Mouse (Mus musculus) lung, postnatal 10 days (tissue): Measurements from ENCODE around the gene Gcdh.
"Not testable (repeated sequence)": the region's sequence is repeated elsewhere in the genome, so short reads cannot be mapped to it uniquely, and the experiment has no call there.

ENCODE experiments used
- DNase-seq: peaks from one replicate; pipeline ENCODE4 v3.0.0; 2021

Gene Gcdh

GRCm38 (mm10) chr8:84909949-84910348, 16.2 kb upstream of the Gcdh start:
- no peak for DNase-seq

- no peak for DNase-seq
Measured at GRCm38 (mm10) chr8:84909162-84909767, 15.5 kb upstream of the Gcdh start.

GRCm38 (mm10) chr8:84908421-84909161, 14.9 kb upstream of the Gcdh start, which contains the start of gene Dnase2a:
Dnase2a (plus strand) TSS chr8:84908560.
- peak; percentile 99 for DNase-seq

- DNase-seq: not testable (repeated sequence)
Measured at GRCm38 (mm10) chr8:84907979-84908378, 14.3 kb upstream of the Gcdh start.

- DNase-seq: no peak
Measured at GRCm38 (mm10) chr8:84907493-84907892, 13.8 kb upstream of the Gcdh start.

- DNase-seq: no peak
Measured at GRCm38 (mm10) chr8:84907037-84907436, 13.3 kb upstream of the Gcdh start.

- no peak for DNase-seq
Measured at GRCm38 (mm10) chr8:84904351-84904750, 10.6 kb upstream of the Gcdh start.

- DNase-seq: peak; percentile 95
Measured at GRCm38 (mm10) chr8:84902920-84903661, 9.4 kb upstream of the Gcdh start.

GRCm38 (mm10) chr8:84902367-84902919, 8.7 kb upstream of the Gcdh start:
- DNase-seq: no peak

- no peak for DNase-seq
Measured at GRCm38 (mm10) chr8:84901752-84902151, 8.0 kb upstream of the Gcdh start, which contains the start of gene Klf1. Klf1 (plus strand) TSS chr8:84901928.

GRCm38 (mm10) chr8:84901071-84901470, 7.3 kb upstream of the Gcdh start:
- DNase-seq: no peak

GRCm38 (mm10) chr8:84895963-84896362, 2.2 kb upstream of the Gcdh start:
- no peak for DNase-seq

GRCm38 (mm10) chr8:84892993-84893708, 570 bp downstream of the Gcdh start:
- peak; percentile 23 for DNase-seq

- DNase-seq: no peak
Measured at GRCm38 (mm10) chr8:84889141-84889540, 4.6 kb downstream of the Gcdh start.

- no peak for DNase-seq
Measured at GRCm38 (mm10) chr8:84888280-84888679, 5.4 kb downstream of the Gcdh start.

- DNase-seq: no peak
Measured at GRCm38 (mm10) chr8:84884728-84885127, 9.0 kb downstream of the Gcdh start.

GRCm38 (mm10) chr8:84878915-84879314, 14.8 kb downstream of the Gcdh start:
- DNase-seq: no peak

- no peak for DNase-seq
Measured at GRCm38 (mm10) chr8:84877297-84878035, 16.3 kb downstream of the Gcdh start.

- no peak for DNase-seq
Measured at GRCm38 (mm10) chr8:84874339-84874738, 19.4 kb downstream of the Gcdh start.

GRCm38 (mm10) chr8:84873016-84873415, 20.7 kb downstream of the Gcdh start:
- no peak for DNase-seq

- DNase-seq: peak; percentile 38
Measured at GRCm38 (mm10) chr8:84872309-84872965, 21.3 kb downstream of the Gcdh start.
